Mouse (Mus musculus) layer of hippocampus, postnatal 14 days (tissue): ENCODE measurements around the gene Ebp. TPM values are rescaled to one million over a fixed set of nuclear protein-coding genes. Genes with fewer than 3 reads are reported as not detected.

ENCODE experiments used
- total RNA-seq, 2 experiments: library from RNA; stranded (reverse); gene quantifications; 2 replicates each; pipeline ENCODE4 v1.2.3; 2021

The Ebp gene
- total RNA-seq, 2 experiments from 2014 or later, result 30.5 to 42.9 TPM

Other genes with a start within 250 kb of the Ebp start
- 10 to 100 TPM; 46.0 to 54.4 TPM for gene Hdac6, start 245.6 kb downstream of the Ebp start, total RNA-seq
- gene Gata1, start 215.4 kb downstream of the Ebp start, total RNA-seq, result not detected
- gene Glod5, start 175.0 kb downstream of the Ebp start, total RNA-seq, result not detected
- 10 to 100 TPM; 25.0 to 28.2 TPM for gene Suv39h1, start 118.8 kb downstream of the Ebp start, total RNA-seq
- gene Was, start 103.0 kb downstream of the Ebp start, total RNA-seq, result 1 to 10 TPM; 2.0 to 2.2 TPM
- gene Wdr13, start 60.6 kb downstream of the Ebp start, total RNA-seq, result 100 to 1,000 TPM; 214 to 218 TPM
- 100 to 1,000 TPM; 193 to 258 TPM for gene Rbm3, start 47.6 kb downstream of the Ebp start, total RNA-seq
- gene Tbc1d25, start 17.3 kb downstream of the Ebp start, total RNA-seq, result 10 to 100 TPM; 12.7 to 15.8 TPM
- 10 to 100 TPM; 87.1 to 91.3 TPM for gene Porcn, start 13.0 kb upstream of the Ebp start, total RNA-seq
- gene Ftsj1, start 58.9 kb upstream of the Ebp start, total RNA-seq, result 10 to 100 TPM; 23.5 to 25.3 TPM
- 10 to 100 TPM; 10.1 to 11.0 TPM for gene Slc38a5, start 77.6 kb upstream of the Ebp start, total RNA-seq
- not detected for gene Ssxb10, start 133.9 kb upstream of the Ebp start, total RNA-seq
- not detected for gene Ssxb9, start 173.5 kb upstream of the Ebp start, total RNA-seq
- gene Ssxb1, start 219.8 kb upstream of the Ebp start, total RNA-seq, result not detected